In the genomic region with DNA sequence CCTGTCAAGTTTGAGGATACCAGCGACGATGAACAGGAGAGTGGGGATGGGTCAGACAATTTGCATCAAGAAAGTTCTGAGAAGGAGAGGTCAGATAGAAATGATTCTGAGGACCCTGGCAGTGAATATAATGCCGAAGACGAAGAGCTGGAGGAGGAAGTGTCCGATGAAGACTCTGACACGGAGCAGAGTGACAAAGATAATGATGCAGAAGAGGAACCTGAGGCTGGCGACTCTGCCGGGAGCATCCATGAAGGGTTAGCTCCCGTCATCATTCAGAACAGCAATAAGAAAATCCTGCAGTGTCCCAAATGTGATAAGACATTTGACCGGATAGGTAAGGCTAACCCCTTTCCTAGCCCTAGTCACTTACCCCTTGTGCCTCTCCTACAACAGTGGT, we compare ENCODE assay signal across 8 mouse cellular contexts. TPM values are rescaled to one million over a fixed set of nuclear protein-coding genes. Genes with fewer than 3 reads are reported as not detected.
DNase-seq lines count a peak whose midpoint lies in the region; ATAC-seq lines count a peak whose summit lies in the region.

No protein-coding gene starts in this region.

- H3K27me3 ChIP-seq in kidney, embryonic 14.5 days (ENCODE audit: control insufficient read depth, insufficient read depth, low read length), result no peaks in the 10 kb centered on the region
- H3K27me3 ChIP-seq in embryonic facial prominence, embryonic 13.5 days, result no peaks in the 10 kb centered on the region
- no peaks in the 10 kb centered on the region for H3K27me3 ChIP-seq in limb, embryonic 10.5 days (ENCODE audit: low read depth, poor library complexity, severe bottlenecking)
- H3K27me3 ChIP-seq in neural tube, embryonic 14.5 days (ENCODE audit: control insufficient read depth, insufficient read depth, low read length), result no peaks in the 10 kb centered on the region

- no peak for DNase-seq in kidney, adult 9 months
- DNase-seq in limb, embryonic 10.5 days (ENCODE audit: low spot score), result no peak
- no peak for DNase-seq in urinary bladder, postnatal 4 days (ENCODE audit: low spot score in 2 of 2)
- no peak for DNase-seq in thymus, postnatal 14 days
- DNase-seq in spleen, postnatal 14 days (ENCODE audit: low spot score in 2 of 2), result no peak

- H3K4me3 ChIP-seq in kidney, embryonic 14.5 days (ENCODE audit: low read length), result peak overlapping the region; percentile 91
- H3K4me3 ChIP-seq in embryonic facial prominence, embryonic 13.5 days, result peak overlapping the region; percentile 86
- peak overlapping the region; percentile 77 for H3K4me3 ChIP-seq in limb, embryonic 10.5 days
- peak overlapping the region; percentile 96 for H3K4me3 ChIP-seq in neural tube, embryonic 14.5 days (ENCODE audit: low read depth, low read length)

- no peaks in the 10 kb centered on the region for H3K9me3 ChIP-seq in kidney, embryonic 14.5 days (ENCODE audit: control insufficient read depth, low read length)
- no peaks in the 10 kb centered on the region for H3K9me3 ChIP-seq in embryonic facial prominence, embryonic 13.5 days
- no peaks in the 10 kb centered on the region for H3K9me3 ChIP-seq in limb, embryonic 10.5 days (replicated peaks)
- H3K9me3 ChIP-seq in neural tube, embryonic 14.5 days (ENCODE audit: control insufficient read depth, low read length), result no peaks in the 10 kb centered on the region

- peaks cover 7% of the 10 kb centered on the region; the same call in 1 of the 2 replicates for H3K36me3 ChIP-seq in kidney, embryonic 14.5 days (ENCODE audit: control insufficient read depth, insufficient read depth, low read length)
- H3K36me3 ChIP-seq in embryonic facial prominence, embryonic 13.5 days, result peaks cover 5% of the 10 kb centered on the region
- H3K36me3 ChIP-seq in limb, embryonic 10.5 days, result peaks cover 13% of the 10 kb centered on the region
- H3K36me3 ChIP-seq in neural tube, embryonic 14.5 days (ENCODE audit: control insufficient read depth, insufficient read depth, low read length), result peaks cover under 1% of the 10 kb centered on the region; the same call in 1 of the 2 replicates

- WGBS in kidney, embryonic 14.5 days, result 54% methylated on average over 10 of the region's 10 CpGs
- WGBS in embryonic facial prominence, embryonic 13.5 days, result 63% methylated on average over 10 of the region's 10 CpGs
- 75% methylated on average over 10 of the region's 10 CpGs for WGBS in limb, embryonic 10.5 days
- 57% methylated on average over 10 of the region's 10 CpGs for WGBS in neural tube, embryonic 14.5 days

- H3K27ac ChIP-seq in kidney, embryonic 14.5 days (ENCODE audit: low read depth, low read length), result no peak overlapping the region
- H3K27ac ChIP-seq in embryonic facial prominence, embryonic 13.5 days, result no peak overlapping the region
- no peak overlapping the region for H3K27ac ChIP-seq in limb, embryonic 10.5 days
- H3K27ac ChIP-seq in neural tube, embryonic 14.5 days (ENCODE audit: low read depth, low read length), result no peak overlapping the region

- H3K9ac ChIP-seq in kidney, embryonic 14.5 days (ENCODE audit: low read depth, low read length), result peak overlapping the region; percentile 90
- H3K9ac ChIP-seq in embryonic facial prominence, embryonic 13.5 days, result peak overlapping the region; percentile 95
- H3K9ac ChIP-seq in neural tube, embryonic 14.5 days (replicated peaks; ENCODE audit: low read depth, low read length), result 0 out of 2 replicates have a peak overlapping the region, but pooled peaks have one; percentile 32

- ATAC-seq in kidney, embryonic 14.5 days (ENCODE audit: low FRiP score, low TSS enrichment), result no peak
- ATAC-seq in embryonic facial prominence, embryonic 13.5 days (ENCODE audit: insufficient number of reproducible peaks, insufficient read depth, low FRiP score, low TSS enrichment, low read depth), result no peak
- ATAC-seq in neural tube, embryonic 14.5 days (ENCODE audit: low read depth), result no peak

- H3K4me1 ChIP-seq in kidney, embryonic 14.5 days (ENCODE audit: control insufficient read depth, insufficient read depth, low read length), result peaks cover 22% of the 10 kb centered on the region
- peaks cover 31% of the 10 kb centered on the region for H3K4me1 ChIP-seq in embryonic facial prominence, embryonic 13.5 days
- H3K4me1 ChIP-seq in limb, embryonic 10.5 days, result peaks cover 38% of the 10 kb centered on the region
- H3K4me1 ChIP-seq in neural tube, embryonic 14.5 days (ENCODE audit: control insufficient read depth, insufficient read depth, low read length), result peaks cover 31% of the 10 kb centered on the region

- H3K4me2 ChIP-seq in kidney, embryonic 14.5 days (replicated peaks; ENCODE audit: low read depth, low read length), result peak overlapping the region; percentile 77
- H3K4me2 ChIP-seq in embryonic facial prominence, embryonic 13.5 days, result peak overlapping the region; percentile 71
- H3K4me2 ChIP-seq in neural tube, embryonic 14.5 days (ENCODE audit: low read depth, low read length), result peak overlapping the region; percentile 88

RNA-seq across cellular contexts. Expression of gene Zbtb41, which starts 1.8 kb away (rescaled TPM):
- 9.1 and 15.4 TPM in 2 replicates for polyA plus RNA-seq in kidney, embryonic 14.5 days (2014; fragmentation: Nextera tagmentation; extraction: Ambion mirVana)
- polyA plus RNA-seq in embryonic facial prominence, embryonic 13.5 days (2015; fragmentation: Nextera tagmentation; extraction: Ambion mirVana), result 8.0 and 9.8 TPM in 2 replicates
- 8.4 and 11.1 TPM in 2 replicates for polyA plus RNA-seq in limb, embryonic 10.5 days (2016; fragmentation: Nextera tagmentation; extraction: Ambion mirVana)
- polyA plus RNA-seq in neural tube, embryonic 14.5 days (2014; fragmentation: Nextera tagmentation; extraction: Ambion mirVana), result 24.6 and 26.5 TPM in 2 replicates

RNA-seq across cellular contexts. Expression of gene Aspm, which starts 30.6 kb away (rescaled TPM):
- 22.5 and 28.8 TPM in 2 replicates for polyA plus RNA-seq in kidney, embryonic 14.5 days (2014; fragmentation: Nextera tagmentation; extraction: Ambion mirVana)
- polyA plus RNA-seq in embryonic facial prominence, embryonic 13.5 days (2015; fragmentation: Nextera tagmentation; extraction: Ambion mirVana), result 17.6 and 18.5 TPM in 2 replicates
- polyA plus RNA-seq in limb, embryonic 10.5 days (2016; fragmentation: Nextera tagmentation; extraction: Ambion mirVana), result 19.0 and 22.3 TPM in 2 replicates
- 2.3 and 2.5 TPM in 2 replicates for polyA plus RNA-seq in neural tube, embryonic 14.5 days (2014; fragmentation: Nextera tagmentation; extraction: Ambion mirVana)

RNA-seq across cellular contexts. Expression of gene Crb1, which starts 47.0 kb away (rescaled TPM):
- polyA plus RNA-seq in kidney, embryonic 14.5 days (2014; fragmentation: Nextera tagmentation; extraction: Ambion mirVana), result 0.14 and 0.16 TPM in 2 replicates
- 0.08 TPM in 1 of 2 replicates, not detected in the other for polyA plus RNA-seq in embryonic facial prominence, embryonic 13.5 days (2015; fragmentation: Nextera tagmentation; extraction: Ambion mirVana)
- polyA plus RNA-seq in limb, embryonic 10.5 days (2016; fragmentation: Nextera tagmentation; extraction: Ambion mirVana), result 0.44 and 0.46 TPM in 2 replicates
- 1.1 and 1.5 TPM in 2 replicates for polyA plus RNA-seq in neural tube, embryonic 14.5 days (2014; fragmentation: Nextera tagmentation; extraction: Ambion mirVana)

Comparison
In these comparisons a context has a peak if more than half of its experiments do, and no peak if none do; other contexts are left out.
1. H3K9ac ChIP-seq: peak in every context shown above with its lines; median percentile 95 in embryonic facial prominence, embryonic 13.5 days; 90 in kidney, embryonic 14.5 days; 32 in neural tube, embryonic 14.5 days.